Mouse (Mus musculus) C2C12 (cell line): ENCODE data around the gene Nme7.

ENCODE experiments used
- CEBPB ChIP-seq: IDR thresholded peaks from one replicate; pipeline ENCODE4 v1.6.1; 2011; ENCODE audit warnings: low read depth, mild to moderate bottlenecking, control low read depth, moderate library complexity
- CTCF ChIP-seq: IDR thresholded peaks from one replicate; pipeline ENCODE4 v1.5.1; 2011; ENCODE audit not compliant: control insufficient read depth, insufficient read depth, insufficient read length
- MAX ChIP-seq: IDR thresholded peaks from one replicate; pipeline ENCODE4 v1.6.1; 2011; ENCODE audit warnings: mild to moderate bottlenecking, control low read depth
- MYOD1 ChIP-seq: IDR thresholded peaks from one replicate; pipeline ENCODE4 v1.6.1; 2011; ENCODE audit warnings: low read depth; ENCODE audit not compliant: control insufficient read depth, insufficient read length
- USF1 ChIP-seq: IDR thresholded peaks from one replicate; pipeline ENCODE4 v1.6.1; 2011; ENCODE audit warnings: low read depth, mild to moderate bottlenecking, control low read depth, moderate library complexity

GRCm38 (mm10) chr1:164416692-164417394 lies 112.9 kb downstream of the Nme7 start:
- no peak for TF ChIP-seq MAX
- TF ChIP-seq CTCF, result no peak
- TF ChIP-seq MYOD1, result no peak
- no peak for TF ChIP-seq CEBPB
- no peak for TF ChIP-seq USF1
